Mouse (Mus musculus) megakaryocyte, embryonic 14.5 days (primary cell): ENCODE results near the gene Zfp710. TPM values are rescaled to one million over a fixed set of nuclear protein-coding genes. Genes with fewer than 3 reads are reported as not detected.
A peak's percentile ranks its signal among the peaks of the same experiment; 100 is the strongest.

Source experiments
- H3K27me3 ChIP-seq: replicated peaks from 2 replicates; pipeline ENCODE3; 2012; ENCODE audit warnings: inconsistent platforms
- H3K36me3 ChIP-seq: replicated peaks from 2 replicates; pipeline ENCODE3; 2012; ENCODE audit warnings: low read length, inconsistent platforms, mixed read lengths
- H3K4me1 ChIP-seq: 2 replicates; pipeline ENCODE4 v1.6.1; 2012; ENCODE audit warnings: inconsistent platforms
- H3K4me3 ChIP-seq: replicated peaks from 2 replicates; pipeline ENCODE3; 2012; ENCODE audit warnings: moderate library complexity, mild to moderate bottlenecking, inconsistent platforms
- H3K9me3 ChIP-seq: 2 replicates; pipeline ENCODE4 v1.6.1; 2012; ENCODE audit warnings: inconsistent platforms
- FLI1 ChIP-seq: IDR thresholded peaks from 2 replicates; pipeline ENCODE4 v1.6.1; 2012; ENCODE audit warnings: low read length, inconsistent platforms, mixed read lengths
- GATA1 ChIP-seq: IDR thresholded peaks from 3 replicates; pipeline ENCODE4 v1.6.1; 2012; ENCODE audit warnings: mixed read lengths, low read length, inconsistent platforms, borderline replicate concordance
- polyA plus RNA-seq: library from polyadenylated mRNA; stranded (reverse); fragments of >175 nt; gene quantifications from 2 replicates; pipeline ENCODE4 v1.2.3, GENCODE M21; 2012; ENCODE audit warnings: low replicate concordance; ENCODE audit not compliant: insufficient read depth

Gene Zfp710
- polyA plus RNA-seq, 1 experiment = 55.0 TPM

DNA sequence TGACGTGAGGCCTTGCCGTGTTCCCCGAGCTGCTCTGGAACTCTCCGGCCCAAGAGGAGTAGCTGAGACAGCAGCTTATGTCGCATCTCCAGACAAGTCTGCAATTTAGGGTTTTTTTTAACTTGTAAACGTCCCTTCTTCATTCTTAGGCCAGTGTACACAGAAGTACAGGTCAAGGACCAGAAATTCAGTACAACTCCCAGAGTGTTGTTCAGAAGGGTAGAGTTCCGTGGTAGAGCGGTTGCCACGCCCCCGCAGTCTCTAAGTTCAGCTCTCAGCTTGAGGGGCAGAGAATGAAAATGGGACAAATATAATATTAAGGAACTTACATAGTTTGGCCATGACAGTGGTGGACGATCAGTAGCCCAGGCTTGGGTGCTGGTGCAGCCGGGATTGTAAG lies 31.2 kb downstream of the Zfp710 start:
- Histone ChIP-seq H3K4me3 (no peak overlapping the region), H3K36me3 (peaks cover 42% of the 10 kb centered on the region), H3K27me3 (no peaks in the 10 kb centered on the region), H3K4me1 (peaks cover 91% of the 10 kb centered on the region), H3K9me3 (no peaks in the 10 kb centered on the region)
- no peak for TF ChIP-seq GATA1
- TF ChIP-seq FLI1 = no peak

DNA sequence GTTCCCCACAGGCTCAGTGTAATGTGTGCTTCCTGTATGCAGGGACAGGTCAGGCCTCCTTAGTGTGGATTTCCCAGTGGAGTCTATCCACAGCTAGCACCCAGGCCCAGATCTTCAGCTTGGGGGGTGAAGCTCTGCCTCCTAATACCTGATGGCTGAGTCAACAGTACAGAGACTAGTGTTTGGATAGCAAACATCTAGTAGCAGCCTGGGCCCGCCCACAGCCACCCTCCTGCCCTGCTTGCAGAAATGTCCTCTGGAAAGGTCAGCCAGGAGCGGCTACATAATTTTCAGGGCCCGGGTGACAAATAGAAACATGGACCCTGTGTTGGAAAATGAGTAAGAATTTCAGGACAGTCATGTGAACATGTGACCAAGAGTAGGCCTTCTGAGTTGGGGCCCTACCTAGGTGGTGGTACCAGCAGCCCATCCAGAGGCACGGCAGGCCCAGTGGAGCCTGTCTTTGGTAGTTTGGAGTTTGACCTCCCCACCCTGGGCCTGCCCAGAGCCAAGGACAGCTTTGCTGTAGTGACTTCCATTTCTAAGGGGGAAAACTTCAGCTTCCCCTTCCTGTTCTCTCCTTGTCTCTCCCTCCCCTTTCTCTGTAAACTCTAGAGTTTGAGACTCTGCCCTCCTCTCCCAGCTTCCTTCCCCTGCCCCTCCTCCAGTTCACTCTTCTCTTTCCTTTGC lies 32.5 kb downstream of the Zfp710 start:
- TF ChIP-seq GATA1 (no peak), FLI1 (no peak)
- H3K4me3 ChIP-seq = peak overlapping the region; percentile 87
- peaks cover 91% of the 10 kb centered on the region for H3K4me1 ChIP-seq
- no peaks in the 10 kb centered on the region for H3K27me3 ChIP-seq
- peaks cover 45% of the 10 kb centered on the region for H3K36me3 ChIP-seq
- H3K9me3 ChIP-seq = no peaks in the 10 kb centered on the region

DNA sequence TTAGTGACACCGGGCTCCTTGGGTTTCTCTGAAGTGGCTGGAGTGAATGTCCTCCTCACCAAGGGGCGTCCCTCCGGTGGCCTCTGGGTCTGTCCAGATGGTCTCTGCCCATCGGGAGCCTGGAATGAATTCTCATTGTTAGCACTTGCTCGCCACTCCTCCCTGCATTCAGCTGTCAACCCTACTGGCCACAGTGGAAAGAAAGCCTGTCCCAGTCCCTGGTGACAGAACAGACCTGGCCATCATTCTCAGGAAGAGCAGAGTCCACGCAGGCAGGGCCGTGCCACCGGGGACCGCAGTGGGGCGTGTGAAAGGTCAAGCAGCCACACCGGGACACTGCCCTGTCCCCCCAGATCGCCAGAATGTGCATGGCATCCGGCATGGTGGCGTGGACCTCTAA lies 33.2 kb downstream of the Zfp710 start:
- Histone ChIP-seq H3K36me3 (peaks cover 44% of the 10 kb centered on the region), H3K27me3 (no peaks in the 10 kb centered on the region), H3K4me1 (peaks cover 91% of the 10 kb centered on the region), H3K9me3 (no peaks in the 10 kb centered on the region), H3K4me3 (peak overlapping the region; percentile 87)
- no peak for TF ChIP-seq GATA1
- TF ChIP-seq FLI1 = no peak

DNA sequence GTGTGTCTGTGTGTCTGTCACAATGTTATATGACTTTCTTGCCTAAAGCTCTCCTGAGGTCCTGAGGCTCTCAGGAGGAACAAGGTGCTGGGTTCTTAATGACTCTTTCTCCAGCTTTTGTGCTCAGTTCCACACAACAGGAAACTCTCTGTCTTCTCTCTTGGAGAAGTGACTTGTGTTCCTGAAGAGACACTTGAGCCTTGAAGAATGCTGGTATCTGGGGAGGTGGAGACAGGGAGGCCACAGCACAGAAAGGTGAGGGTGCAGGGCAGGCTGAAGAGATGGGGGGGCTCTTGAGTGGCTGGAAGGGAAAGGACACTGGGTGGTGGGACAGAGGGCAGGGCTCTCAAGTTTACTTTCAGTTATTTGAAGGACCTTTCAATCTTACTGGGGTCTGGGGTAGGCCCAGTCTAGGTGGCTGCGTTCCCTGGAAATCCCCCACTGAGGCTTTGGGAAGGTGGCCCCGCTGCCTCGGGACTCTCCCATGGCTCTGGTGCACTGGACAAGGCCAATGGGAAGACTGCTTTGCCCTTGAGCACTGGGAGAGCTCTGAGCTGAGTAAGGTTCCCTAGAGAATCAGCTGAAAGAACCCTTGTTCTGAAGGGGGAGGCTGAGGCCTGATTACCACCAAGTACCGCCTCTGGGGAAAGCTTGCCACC lies 33.9 kb downstream of the Zfp710 start:
- Histone ChIP-seq H3K4me1 (peaks cover 91% of the 10 kb centered on the region), H3K27me3 (no peaks in the 10 kb centered on the region), H3K36me3 (peaks cover 41% of the 10 kb centered on the region), H3K9me3 (no peaks in the 10 kb centered on the region), H3K4me3 (peak overlapping the region; percentile 87)
- TF ChIP-seq FLI1 = no peak
- no peak for TF ChIP-seq GATA1

DNA sequence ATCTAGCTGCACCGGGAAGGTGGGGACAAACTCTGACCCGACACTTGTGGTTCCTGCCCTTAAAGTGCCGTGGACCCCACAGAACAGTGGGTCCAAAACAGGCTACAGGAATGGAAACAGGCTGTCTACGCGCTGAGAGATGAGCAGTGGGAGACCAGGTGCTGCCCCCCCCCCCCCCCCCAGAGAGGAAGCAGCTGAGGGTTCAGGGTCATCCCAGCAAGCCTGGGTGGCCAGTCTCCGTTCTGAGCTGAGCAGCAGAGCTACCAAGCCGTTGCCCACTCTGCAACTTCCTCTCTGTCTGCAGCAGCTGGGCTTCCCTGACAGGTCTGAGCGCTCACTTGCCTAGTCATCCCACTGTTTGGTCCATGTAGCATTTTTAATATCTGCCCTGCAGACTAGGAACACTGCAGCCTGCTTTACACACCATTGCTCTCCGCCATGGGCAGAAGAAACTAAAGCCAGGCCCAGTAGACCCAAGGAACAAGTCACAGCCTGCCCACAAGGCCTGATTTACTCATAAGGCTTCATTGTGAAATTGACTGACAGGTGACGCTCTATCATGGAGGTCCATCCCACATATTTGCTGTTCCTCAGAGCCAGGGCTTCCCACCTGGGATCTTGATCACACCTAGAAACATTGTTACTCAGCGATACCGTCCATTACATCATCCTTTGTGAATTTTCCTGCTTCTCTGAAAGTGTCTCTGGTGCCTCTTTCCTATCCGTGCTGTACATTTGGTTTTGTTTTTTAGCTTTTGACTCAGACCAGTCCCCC lies 34.6 kb downstream of the Zfp710 start:
- TF ChIP-seq GATA1 = no peak
- TF ChIP-seq FLI1 = no peak
- Histone ChIP-seq H3K9me3 (no peaks in the 10 kb centered on the region), H3K27me3 (no peaks in the 10 kb centered on the region), H3K4me3 (peak overlapping the region; percentile 87), H3K4me1 (peaks cover 95% of the 10 kb centered on the region), H3K36me3 (peaks cover 39% of the 10 kb centered on the region)

DNA sequence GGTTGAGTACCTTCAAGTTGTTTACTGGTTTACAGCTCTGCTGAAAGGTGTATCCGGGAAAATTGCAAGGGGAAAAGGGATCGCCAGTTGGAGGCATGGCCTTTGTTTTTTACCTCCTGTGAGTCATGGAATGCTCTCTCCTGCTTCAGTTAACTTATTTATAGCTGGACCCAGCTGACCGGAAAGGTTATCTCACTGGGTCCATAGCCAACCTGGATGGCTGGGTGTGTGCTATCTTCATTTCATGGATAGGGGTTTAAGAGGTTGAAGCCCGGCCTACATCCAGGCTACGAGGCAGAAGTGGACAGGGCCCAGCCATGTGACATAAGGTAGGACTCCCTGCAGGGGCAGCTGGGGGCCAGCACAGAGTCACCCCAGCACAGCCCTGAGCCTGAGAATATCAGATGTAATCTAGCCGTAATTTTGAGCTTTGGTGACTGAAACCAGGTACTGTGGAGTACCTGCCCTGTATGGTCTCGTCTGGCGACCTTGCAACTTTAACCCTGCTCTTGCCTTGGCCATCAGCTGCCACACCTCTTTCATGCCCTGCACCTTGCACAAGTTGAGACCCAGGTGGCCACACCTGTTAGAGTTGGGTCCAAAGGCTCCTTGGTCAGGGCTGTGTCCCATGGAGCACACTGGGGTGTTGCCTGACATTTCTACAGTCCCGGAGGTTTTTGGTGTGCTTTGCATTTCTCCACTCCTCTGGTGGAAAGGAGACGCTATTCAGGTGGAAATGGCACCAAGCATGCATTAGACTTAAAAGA lies 35.6 kb downstream of the Zfp710 start:
- Histone ChIP-seq H3K36me3 (peaks cover 41% of the 10 kb centered on the region), H3K4me1 (peaks cover 100% of the 10 kb centered on the region), H3K4me3 (no peak overlapping the region), H3K9me3 (no peaks in the 10 kb centered on the region), H3K27me3 (no peaks in the 10 kb centered on the region)
- TF ChIP-seq GATA1 (no peak), FLI1 (no peak)

DNA sequence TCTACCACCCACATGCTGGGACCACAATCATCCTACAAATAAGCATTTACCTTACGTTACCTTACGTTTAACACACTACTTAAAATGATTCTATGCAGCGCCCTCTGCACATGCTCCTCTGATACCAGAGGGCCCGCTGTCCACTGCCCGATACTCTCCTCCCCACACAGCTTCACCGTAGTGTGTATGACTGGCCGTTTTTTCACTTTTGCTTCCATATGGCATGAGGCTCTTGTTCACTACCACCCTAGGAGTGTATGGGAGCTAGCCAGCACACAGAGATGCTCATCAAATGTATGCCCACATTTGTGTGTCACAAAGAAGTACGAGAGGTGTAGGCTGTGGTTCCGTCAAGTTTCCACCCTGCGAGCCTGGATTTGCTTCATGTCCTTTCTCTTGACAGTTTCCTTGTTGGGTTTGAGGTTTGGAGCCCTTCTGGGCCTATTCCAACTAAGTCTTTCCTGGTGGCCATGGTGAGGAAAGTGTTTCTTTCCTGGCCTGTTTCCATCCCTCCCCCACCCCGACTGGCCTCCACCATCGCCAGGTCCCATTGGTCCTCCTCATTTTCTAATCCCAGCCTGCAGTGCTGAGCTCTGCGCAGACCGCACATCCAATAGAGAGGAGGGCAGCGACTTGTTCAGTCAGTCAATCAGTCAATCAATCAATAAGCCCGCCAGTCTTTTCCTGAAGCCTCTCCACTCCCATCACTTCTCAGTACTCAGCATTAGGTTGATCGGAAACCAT lies 37.6 kb downstream of the Zfp710 start:
- Histone ChIP-seq H3K4me3 (no peak overlapping the region), H3K27me3 (no peaks in the 10 kb centered on the region), H3K9me3 (no peaks in the 10 kb centered on the region), H3K36me3 (peaks cover 47% of the 10 kb centered on the region), H3K4me1 (peaks cover 100% of the 10 kb centered on the region)
- TF ChIP-seq GATA1 (no peak), FLI1 (no peak)

DNA sequence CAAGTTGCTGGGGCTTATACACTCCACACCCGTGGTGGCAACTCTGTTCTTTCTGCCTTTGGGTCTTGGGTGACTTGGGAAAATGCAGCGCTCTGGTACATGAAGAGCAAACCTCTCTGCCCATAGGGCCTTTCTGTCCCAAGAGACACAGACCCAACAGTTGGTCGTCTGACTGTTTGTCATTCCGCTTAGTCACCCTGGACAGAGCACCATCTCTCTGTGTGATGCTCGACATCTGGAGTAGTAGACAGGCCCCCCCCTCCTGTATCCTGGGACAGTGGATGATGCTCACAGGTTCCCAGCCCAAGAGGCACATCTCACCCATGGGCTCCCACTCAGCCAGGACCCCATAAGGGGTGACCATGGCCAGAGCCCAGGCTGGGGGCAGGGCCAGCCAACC lies 38.6 kb downstream of the Zfp710 start:
- no peaks in the 10 kb centered on the region for H3K27me3 ChIP-seq
- peaks cover 52% of the 10 kb centered on the region for H3K36me3 ChIP-seq
- H3K4me3 ChIP-seq = peak overlapping the region; percentile 79
- H3K4me1 ChIP-seq = peaks cover 98% of the 10 kb centered on the region
- TF ChIP-seq GATA1 = no peak
- no peak for TF ChIP-seq FLI1
- no peaks in the 10 kb centered on the region for H3K9me3 ChIP-seq
